Mouse (Mus musculus) mouse embryonic stem cell (cell line): ENCODE data around the gene Atp5g1.

Source experiments
- in situ Hi-C, 2 experiments: fragments of 300-500 bp; cut with MboI; formaldehyde crosslinking; loops; 1 replicate in 1 of 2; 3 replicates in 1 of 2; pipeline ENCODE4 v1.14.3; 2019 to 2020; ENCODE audit warnings: low sequenced_read_pairs in 2 of 2, low pct_unique_long_range_greater_than_20kb in 1 of 2, mixed read lengths in 1 of 2; ENCODE audit not compliant: unreplicated experiment in 1 of 2

The Atp5g1 gene

GRCm38 (mm10) chr11:96075177-96075508 is 327 bp downstream of the Atp5g1 start:
- in situ Hi-C loops, result no loop called here

GRCm38 (mm10) chr11:96074351-96075176 is 906 bp downstream of the Atp5g1 start:
- in situ Hi-C loops, result no loop called here

- in situ Hi-C loops, result no loop called here
Measured at GRCm38 (mm10) chr11:96073295-96073993, 2.0 kb downstream of the Atp5g1 start.

GRCm38 (mm10) chr11:96071013-96071412 is 4.5 kb downstream of the Atp5g1 start:
- in situ Hi-C loops, result no loop called here

- in situ Hi-C loops, result no loop called here
Measured at GRCm38 (mm10) chr11:96070353-96070752, 5.1 kb downstream of the Atp5g1 start.

DNA sequence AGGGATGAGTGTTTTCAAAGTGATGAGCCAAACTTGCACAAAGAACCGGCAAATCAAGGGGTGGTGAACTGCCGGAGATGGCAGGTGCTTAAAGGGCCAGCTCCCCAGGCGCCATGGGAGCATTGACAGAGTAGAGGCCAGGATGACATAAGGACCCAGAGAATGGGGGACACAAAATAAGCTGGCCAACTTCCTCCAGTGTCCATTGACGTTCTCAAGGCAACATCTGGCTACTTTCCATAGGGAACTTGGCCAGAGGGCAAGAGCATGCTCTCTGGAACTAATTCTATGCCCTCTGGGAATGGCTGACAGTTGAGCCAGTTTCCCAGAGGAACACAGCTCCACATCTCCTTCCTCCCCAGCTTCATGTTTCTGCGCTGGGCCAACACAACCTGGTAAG is 7.2 kb downstream of the Atp5g1 start:
- in situ Hi-C loops, result no loop called here

DNA sequence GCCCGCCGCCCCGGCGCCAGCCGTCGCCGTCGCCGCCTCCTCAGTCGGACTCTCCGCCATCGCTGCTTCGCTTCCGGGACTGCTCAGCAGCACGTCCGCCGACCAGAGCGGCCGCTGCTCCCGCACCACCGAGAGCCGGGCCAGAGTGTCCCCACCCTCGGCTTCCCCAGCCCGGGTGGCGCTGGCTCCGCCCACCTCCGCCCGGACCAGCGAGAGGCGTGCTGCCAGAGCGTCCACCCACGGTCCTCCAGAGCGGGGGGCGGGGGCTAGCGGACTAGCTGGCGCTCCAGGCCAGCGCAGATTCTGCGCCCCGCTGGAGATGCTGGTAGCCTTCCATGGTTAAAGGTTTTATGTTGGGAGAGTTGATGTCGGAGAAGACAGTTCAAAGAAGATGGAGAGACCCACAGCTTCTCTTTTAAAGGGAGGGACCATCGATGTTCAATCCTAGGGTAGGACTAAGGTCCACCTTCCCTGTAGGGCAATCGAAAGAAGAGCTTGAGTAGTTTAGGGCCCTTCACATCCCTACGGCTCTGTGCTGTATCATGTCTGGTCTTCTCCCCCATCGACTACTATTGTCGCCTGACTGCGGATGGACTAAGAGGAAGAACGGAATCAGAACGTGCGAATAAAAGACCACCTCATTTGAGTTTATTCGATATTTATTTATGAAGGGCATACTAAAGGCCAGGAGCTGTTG is 10.1 kb downstream of the Atp5g1 start, which contains the start of gene Ube2z:
Ube2z (minus strand) TSS at position 174 of the 697 bp plus-strand sequence.
- in situ Hi-C loops, result no loop called here

DNA sequence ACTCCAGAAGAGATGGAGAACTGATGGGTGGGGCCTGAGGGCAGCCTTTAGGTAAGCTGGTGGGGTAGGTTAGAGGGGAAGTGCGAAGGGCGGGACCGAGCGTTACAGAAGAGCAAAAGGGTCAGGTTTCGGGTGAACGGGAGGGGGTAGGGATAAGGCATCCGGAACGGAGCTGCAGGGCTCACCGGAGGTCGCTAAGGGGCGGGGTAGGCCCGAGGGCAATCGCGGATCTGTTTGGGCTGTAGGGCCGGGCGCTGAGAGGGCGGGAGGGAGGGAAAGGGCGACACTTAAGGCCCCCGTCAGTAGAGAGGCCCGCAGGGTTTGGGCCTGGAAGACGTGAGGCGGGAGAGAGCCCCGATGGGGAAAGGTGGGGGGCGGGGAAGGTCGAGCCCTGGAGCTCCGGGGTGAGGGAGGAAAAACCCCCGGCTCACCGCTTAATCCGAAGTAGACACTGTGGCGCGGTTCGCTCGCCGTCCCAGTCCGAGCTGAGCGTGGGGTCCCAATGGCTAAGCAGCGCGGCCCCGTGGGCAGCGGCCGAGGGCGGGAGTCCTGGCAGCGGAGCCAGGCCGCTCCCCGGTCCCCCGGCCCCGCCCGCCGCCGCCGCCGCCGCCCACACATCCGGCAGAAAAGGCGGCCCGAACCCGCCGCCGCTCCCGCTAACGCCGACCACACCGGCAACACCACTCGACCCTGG is 10.8 kb downstream of the Atp5g1 start:
- in situ Hi-C loops, result no loop called here

DNA sequence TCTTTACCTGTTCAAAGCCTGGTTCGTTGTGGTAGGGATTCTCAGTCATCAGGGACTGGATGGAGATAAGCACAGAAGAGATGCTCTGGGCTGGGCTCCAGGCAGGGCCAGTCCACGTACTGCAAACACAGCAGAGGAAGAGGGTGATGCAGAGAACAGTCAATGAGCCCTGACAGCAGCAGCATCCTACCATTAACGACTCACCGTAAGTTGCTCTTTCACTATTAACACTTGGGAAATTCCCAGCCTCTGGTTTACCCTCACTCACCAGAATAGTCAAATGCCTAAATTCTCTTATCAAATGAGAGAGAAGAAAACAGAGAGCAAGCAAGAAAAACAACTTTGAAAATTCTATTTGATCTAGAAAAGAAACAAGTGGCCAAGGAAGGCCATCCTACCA is 17.2 kb downstream of the Atp5g1 start:
- in situ Hi-C loops, result no loop called here

- in situ Hi-C loops, result no loop called here
Measured at GRCm38 (mm10) chr11:96050854-96051253, 24.6 kb downstream of the Atp5g1 start.

DNA sequence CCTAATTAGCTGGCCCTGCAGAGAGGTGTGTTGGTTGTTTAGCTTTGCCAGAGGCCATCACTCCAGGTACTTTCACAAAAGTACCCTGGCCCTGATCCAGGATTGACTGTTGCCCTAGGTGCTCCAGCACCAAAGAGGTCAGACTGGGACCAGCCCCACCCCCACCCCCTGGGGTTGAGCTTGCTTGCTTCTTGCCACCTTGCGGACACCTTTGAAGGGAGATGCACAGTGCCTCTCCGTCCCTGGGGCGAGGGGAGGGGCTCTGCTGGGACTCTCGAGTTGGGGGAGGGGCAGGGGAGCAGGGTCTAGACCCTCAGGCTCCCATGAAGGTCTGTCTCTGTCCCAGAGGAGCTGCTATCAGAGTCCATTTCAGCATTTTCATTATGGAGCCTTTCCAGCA is 25.5 kb downstream of the Atp5g1 start:
- in situ Hi-C loops, result no loop called here

DNA sequence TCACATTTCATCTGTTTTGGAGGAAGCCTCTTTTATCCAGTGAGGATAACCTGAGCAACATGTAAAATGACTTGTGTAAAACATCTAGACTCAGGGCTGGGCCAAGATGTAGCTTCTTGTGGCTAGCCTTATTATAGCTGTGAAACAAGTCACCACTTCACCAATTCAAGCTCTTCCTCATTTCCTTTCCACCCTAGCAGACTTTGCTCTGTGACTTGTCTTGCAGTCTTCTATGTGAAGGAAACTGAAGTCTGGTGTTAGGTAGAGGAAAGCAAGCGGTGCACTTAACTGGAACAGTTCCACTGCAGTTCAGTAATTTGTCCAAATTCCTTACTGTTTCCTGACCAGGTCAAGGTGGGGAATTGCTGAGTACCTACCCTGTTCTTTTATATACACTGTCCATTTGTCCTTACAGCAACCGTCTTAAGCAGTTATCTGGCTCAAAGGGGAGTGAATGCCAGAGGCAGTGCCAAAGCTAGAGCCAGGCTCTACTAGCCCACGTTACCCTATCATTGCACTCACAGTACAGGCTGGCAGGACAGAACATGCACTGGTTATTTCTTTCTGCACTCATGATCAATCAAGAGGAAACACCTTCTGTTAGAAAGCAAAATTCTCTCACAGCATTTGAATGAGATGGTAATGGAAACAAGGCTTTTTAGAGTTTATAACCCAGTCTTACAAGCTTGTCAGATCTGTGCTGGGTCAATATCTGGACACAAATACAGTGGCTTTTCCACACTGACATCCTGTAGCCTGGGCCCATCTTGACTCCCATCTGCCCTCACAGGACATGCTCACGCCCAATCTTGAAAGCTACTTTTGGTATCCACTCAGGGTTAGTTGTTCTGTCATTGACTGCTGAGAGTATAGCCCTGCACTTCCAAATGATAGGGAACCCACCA is 27.7 kb downstream of the Atp5g1 start:
- in situ Hi-C loops, result no loop called here

DNA sequence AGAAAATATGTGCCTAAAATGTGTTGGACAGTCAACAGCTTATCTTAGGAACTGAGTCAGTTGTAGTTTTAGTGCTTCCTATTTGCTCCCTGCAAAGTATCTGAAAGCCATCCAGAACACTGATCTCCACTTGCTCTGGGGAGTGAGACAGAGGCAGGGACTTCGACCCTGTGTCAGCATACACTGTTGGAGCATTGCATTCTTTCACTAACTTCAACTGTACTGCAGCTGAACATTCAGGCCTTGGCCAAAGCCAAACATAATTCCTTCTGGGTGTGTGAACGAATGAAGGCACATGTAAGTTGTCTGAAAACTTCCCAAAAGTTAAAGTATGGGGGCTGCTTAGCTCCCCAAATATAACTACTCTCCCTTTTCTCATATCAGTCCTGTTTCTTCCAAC is 28.7 kb downstream of the Atp5g1 start:
- in situ Hi-C loops, result no loop called here

GRCm38 (mm10) chr11:96046028-96046427 is 29.4 kb downstream of the Atp5g1 start:
- in situ Hi-C loops, result no loop called here

GRCm38 (mm10) chr11:96044803-96045567 is 30.5 kb downstream of the Atp5g1 start:
- in situ Hi-C loops, result no loop called here

DNA sequence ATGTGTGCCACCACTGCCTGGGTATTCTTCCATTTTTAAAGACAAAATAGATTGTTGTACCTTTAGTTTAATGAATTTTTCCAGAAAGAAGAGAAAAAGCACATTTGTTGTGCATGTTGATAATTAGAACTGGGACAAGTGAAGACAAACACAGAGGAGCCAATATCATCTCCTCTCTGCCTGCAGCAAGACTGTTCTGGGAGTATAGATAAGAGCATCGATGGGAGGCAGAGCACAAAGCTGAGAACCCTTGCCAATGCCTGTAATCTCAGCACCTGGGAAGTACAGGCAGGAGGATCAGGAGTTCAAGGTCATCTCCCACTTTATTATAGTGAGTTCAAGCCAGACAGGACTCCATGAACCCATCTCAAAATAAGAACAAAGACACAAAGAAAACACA is 36.9 kb downstream of the Atp5g1 start:
- in situ Hi-C loops, result loop anchor here (10.0 kb wide), 1 partner anchor 154 kb away; no protein-coding TSS in a partner anchor

GRCm38 (mm10) chr11:96037499-96037898 is 38.0 kb downstream of the Atp5g1 start:
- in situ Hi-C loops, result loop anchor here (10.0 kb wide), 1 partner anchor 153 kb away; no protein-coding TSS in a partner anchor
